Mouse (Mus musculus): ENCODE measurements around the gene Klhl32. TPM values are rescaled to one million over a fixed set of nuclear protein-coding genes. Genes with fewer than 3 reads are reported as not detected.
"Not testable (repeated sequence)": the region's sequence is repeated elsewhere in the genome, so short reads cannot be mapped to it uniquely, and the experiment has no call there.

Gene Klhl32
- polyA plus RNA-seq, 1 experiment from 2014 or later: 12.0 TPM

GRCm38 (mm10) chr4:24889386-24889785 lies 38.5 kb upstream of the Klhl32 start:
- not testable (repeated sequence) for H3K9me3 ChIP-seq (replicated peaks; ENCODE audit: control insufficient read depth, low read length); H3K36me3 ChIP-seq (ENCODE audit: control insufficient read depth, insufficient read depth, low read length); H3K4me2 ChIP-seq (ENCODE audit: low read length); H3K4me1 ChIP-seq (ENCODE audit: control insufficient read depth, insufficient read depth, low read length); H3K27me3 ChIP-seq (replicated peaks; ENCODE audit: control insufficient read depth, insufficient read depth, low read length); H3K9ac ChIP-seq (ENCODE audit: low read length); H3K4me3 ChIP-seq (ENCODE audit: low read depth, low read length); ATAC-seq; H3K27ac ChIP-seq (ENCODE audit: low read depth, low read length); DNase-seq (ENCODE audit: low spot score)
- 31% methylated on average over 2 of the region's 2 CpGs for WGBS

- ATAC-seq: no peak
- H3K4me2 ChIP-seq (ENCODE audit: low read length): no peak overlapping the region
- H3K36me3 ChIP-seq (ENCODE audit: control insufficient read depth, insufficient read depth, low read length): no peaks in the 10 kb centered on the region
- H3K9ac ChIP-seq (ENCODE audit: low read length): no peak overlapping the region
- H3K9me3 ChIP-seq (replicated peaks; ENCODE audit: control insufficient read depth, low read length): no peaks in the 10 kb centered on the region
- H3K4me3 ChIP-seq (ENCODE audit: low read depth, low read length): no peak overlapping the region
- no peak overlapping the region for H3K27ac ChIP-seq (ENCODE audit: low read depth, low read length)
- H3K27me3 ChIP-seq (replicated peaks; ENCODE audit: control insufficient read depth, insufficient read depth, low read length): no peaks in the 10 kb centered on the region
- 87% methylated on average over 4 of the region's 4 CpGs for WGBS
- DNase-seq (ENCODE audit: low spot score): no peak
- no peaks in the 10 kb centered on the region for H3K4me1 ChIP-seq (ENCODE audit: control insufficient read depth, insufficient read depth, low read length)
These were observed 18.3 kb upstream of the Klhl32 start for GRCm38 (mm10) chr4:24869230-24869629.

- Histone ChIP-seq H3K4me1 (ENCODE audit: control insufficient read depth, insufficient read depth, low read length) (no peaks in the 10 kb centered on the region), H3K27ac (ENCODE audit: low read depth, low read length) (no peak overlapping the region), H3K9me3 (replicated peaks; ENCODE audit: control insufficient read depth, low read length) (no peaks in the 10 kb centered on the region), H3K4me3 (ENCODE audit: low read depth, low read length) (no peak overlapping the region), H3K36me3 (ENCODE audit: control insufficient read depth, insufficient read depth, low read length) (no peaks in the 10 kb centered on the region), H3K9ac (ENCODE audit: low read length) (no peak overlapping the region), H3K4me2 (ENCODE audit: low read length) (no peak overlapping the region), H3K27me3 (replicated peaks; ENCODE audit: control insufficient read depth, insufficient read depth, low read length) (no peaks in the 10 kb centered on the region)
- WGBS: 53% methylated on average over 6 of the region's 6 CpGs
- DNase-seq (ENCODE audit: low spot score) (no peak), ATAC-seq (no peak)
These were observed 14.8 kb upstream of the Klhl32 start for GRCm38 (mm10) chr4:24865691-24866090.

- 24% methylated on average over 2 of the region's 2 CpGs for WGBS
- DNase-seq (ENCODE audit: low spot score): peak; percentile 64
- no peaks in the 10 kb centered on the region for H3K27me3 ChIP-seq (replicated peaks; ENCODE audit: control insufficient read depth, insufficient read depth, low read length)
These were observed 3.5 kb downstream of the Klhl32 start for GRCm38 (mm10) chr4:24847406-24847805.

GRCm38 (mm10) chr4:24845546-24845945 lies 5.4 kb downstream of the Klhl32 start:
- DNase-seq (ENCODE audit: low spot score) (no peak), ATAC-seq (no peak)
- no peak overlapping the region for H3K27ac ChIP-seq (ENCODE audit: low read depth, low read length)
- no peak overlapping the region for H3K4me3 ChIP-seq (ENCODE audit: low read depth, low read length)
- no peaks in the 10 kb centered on the region for H3K27me3 ChIP-seq (replicated peaks; ENCODE audit: control insufficient read depth, insufficient read depth, low read length)
- no peaks in the 10 kb centered on the region for H3K36me3 ChIP-seq (ENCODE audit: control insufficient read depth, insufficient read depth, low read length)
- H3K4me1 ChIP-seq (ENCODE audit: control insufficient read depth, insufficient read depth, low read length): peaks cover 12% of the 10 kb centered on the region
- H3K9me3 ChIP-seq (replicated peaks; ENCODE audit: control insufficient read depth, low read length): no peaks in the 10 kb centered on the region
- no peak overlapping the region for H3K4me2 ChIP-seq (ENCODE audit: low read length)
- WGBS: 95% methylated on average over 5 of the region's 5 CpGs
- H3K9ac ChIP-seq (ENCODE audit: low read length): no peak overlapping the region

More at GRCm38 (mm10) chr4:24847406-24847805, 3.5 kb downstream of the Klhl32 start:
- Histone ChIP-seq H3K4me2 (ENCODE audit: low read length) (no peak overlapping the region), H3K4me3 (ENCODE audit: low read depth, low read length) (no peak overlapping the region), H3K4me1 (ENCODE audit: control insufficient read depth, insufficient read depth, low read length) (peaks cover 12% of the 10 kb centered on the region), H3K36me3 (ENCODE audit: control insufficient read depth, insufficient read depth, low read length) (no peaks in the 10 kb centered on the region), H3K9me3 (replicated peaks; ENCODE audit: control insufficient read depth, low read length) (no peaks in the 10 kb centered on the region), H3K9ac (ENCODE audit: low read length) (no peak overlapping the region), H3K27ac (ENCODE audit: low read depth, low read length) (no peak overlapping the region)
- ATAC-seq: no peak

GRCm38 (mm10) chr4:24838567-24838966 lies 12.4 kb downstream of the Klhl32 start:
- no peaks in the 10 kb centered on the region for H3K4me1 ChIP-seq (ENCODE audit: control insufficient read depth, insufficient read depth, low read length)
- WGBS: 58% methylated on average over 6 of the region's 6 CpGs
- ATAC-seq (peak; percentile 58; the same call in 1 of the 2 replicates), DNase-seq (ENCODE audit: low spot score) (peak; percentile 36)
- H3K4me3 ChIP-seq (ENCODE audit: low read depth, low read length): no peak overlapping the region
- H3K9ac ChIP-seq (ENCODE audit: low read length): no peak overlapping the region
- H3K27ac ChIP-seq (ENCODE audit: low read depth, low read length): peak overlapping the region; percentile 6; the same call in 1 of the 2 replicates
- no peaks in the 10 kb centered on the region for H3K9me3 ChIP-seq (replicated peaks; ENCODE audit: control insufficient read depth, low read length)
- H3K27me3 ChIP-seq (replicated peaks; ENCODE audit: control insufficient read depth, insufficient read depth, low read length): no peaks in the 10 kb centered on the region
- no peak overlapping the region for H3K4me2 ChIP-seq (ENCODE audit: low read length)
- no peaks in the 10 kb centered on the region for H3K36me3 ChIP-seq (ENCODE audit: control insufficient read depth, insufficient read depth, low read length)

- ATAC-seq (no peak), DNase-seq (ENCODE audit: low spot score) (no peak)
- Histone ChIP-seq H3K4me3 (ENCODE audit: low read depth, low read length) (no peak overlapping the region), H3K4me2 (ENCODE audit: low read length) (no peak overlapping the region), H3K27me3 (replicated peaks; ENCODE audit: control insufficient read depth, insufficient read depth, low read length) (no peaks in the 10 kb centered on the region), H3K9ac (ENCODE audit: low read length) (no peak overlapping the region), H3K4me1 (ENCODE audit: control insufficient read depth, insufficient read depth, low read length) (no peaks in the 10 kb centered on the region), H3K27ac (ENCODE audit: low read depth, low read length) (no peak overlapping the region), H3K36me3 (ENCODE audit: control insufficient read depth, insufficient read depth, low read length) (no peaks in the 10 kb centered on the region), H3K9me3 (replicated peaks; ENCODE audit: control insufficient read depth, low read length) (no peaks in the 10 kb centered on the region)
- WGBS: 45% methylated on average over 7 of the region's 7 CpGs
These were observed 15.4 kb downstream of the Klhl32 start for GRCm38 (mm10) chr4:24835555-24835954.

- Histone ChIP-seq H3K4me1 (ENCODE audit: control insufficient read depth, insufficient read depth, low read length) (no peaks in the 10 kb centered on the region), H3K4me2 (ENCODE audit: low read length) (no peak overlapping the region), H3K9me3 (replicated peaks; ENCODE audit: control insufficient read depth, low read length) (no peaks in the 10 kb centered on the region; the same call in 1 of the 2 replicates), H3K36me3 (ENCODE audit: control insufficient read depth, insufficient read depth, low read length) (no peaks in the 10 kb centered on the region), H3K27ac (ENCODE audit: low read depth, low read length) (no peak overlapping the region), H3K4me3 (ENCODE audit: low read depth, low read length) (no peak overlapping the region), H3K9ac (ENCODE audit: low read length) (no peak overlapping the region), H3K27me3 (replicated peaks; ENCODE audit: control insufficient read depth, insufficient read depth, low read length) (no peaks in the 10 kb centered on the region)
- no peak for ATAC-seq
- WGBS: 89% methylated on average over 1 of the region's 1 CpGs
- DNase-seq (ENCODE audit: low spot score): no peak
These were observed 42.6 kb downstream of the Klhl32 start for GRCm38 (mm10) chr4:24808316-24808715.

GRCm38 (mm10) chr4:24801881-24802280 lies 49.0 kb downstream of the Klhl32 start:
- DNase-seq (ENCODE audit: low spot score) (peak; percentile 29), ATAC-seq (0 out of 2 replicates have a peak, but pooled peaks have one; percentile 42)
- H3K27me3 ChIP-seq (replicated peaks; ENCODE audit: control insufficient read depth, insufficient read depth, low read length): no peaks in the 10 kb centered on the region
- H3K4me3 ChIP-seq (ENCODE audit: low read depth, low read length): no peak overlapping the region
- H3K9me3 ChIP-seq (replicated peaks; ENCODE audit: control insufficient read depth, low read length): no peaks in the 10 kb centered on the region
- H3K9ac ChIP-seq (ENCODE audit: low read length): no peak overlapping the region
- H3K36me3 ChIP-seq (ENCODE audit: control insufficient read depth, insufficient read depth, low read length): no peaks in the 10 kb centered on the region
- no peak overlapping the region for H3K27ac ChIP-seq (ENCODE audit: low read depth, low read length)
- WGBS: 6% methylated on average over 1 of the region's 1 CpGs
- H3K4me2 ChIP-seq (ENCODE audit: low read length): no peak overlapping the region
- no peaks in the 10 kb centered on the region; the same call in 1 of the 2 replicates for H3K4me1 ChIP-seq (ENCODE audit: control insufficient read depth, insufficient read depth, low read length)
